Mouse (Mus musculus): Measurements from ENCODE around the gene Armc5.

GRCm38 (mm10) chr7:128244410-128245025 is 7.4 kb downstream of the Armc5 start:
- TF ChIP-seq CTCF (IDR thresholded peaks at IDR 0.05; ENCODE audit: low read depth) (no peak), EP300 (IDR thresholded peaks at IDR 0.05; ENCODE audit: low read depth) (no peak)
